Mouse (Mus musculus) ES-Bruce4 (cell line): ENCODE measurements at regions not wholly inside any gene's neighbourhood (a gene's known extent, or its start where the extent isn't known, plus 50 kb on each side); places are given as distances from the start of the nearest gene placed in this dataset.

Source experiments
- H3K27ac ChIP-seq: 2 replicates; pipeline ENCODE4 v1.5.1; 2012; ENCODE audit warnings: low read length, inconsistent platforms; ENCODE audit not compliant: insufficient read depth
- H3K27me3 ChIP-seq: 2 replicates; pipeline ENCODE4 v1.6.1; 2012; ENCODE audit warnings: mild to moderate bottlenecking, low read length, inconsistent platforms; ENCODE audit not compliant: control insufficient read depth, poor library complexity, insufficient read depth, severe bottlenecking
- H3K36me3 ChIP-seq: 2 replicates; pipeline ENCODE4 v1.6.1; 2012; ENCODE audit warnings: inconsistent platforms, mild to moderate bottlenecking, low read length, moderate library complexity; ENCODE audit not compliant: control insufficient read depth, poor library complexity, insufficient read depth, severe bottlenecking
- H3K4me1 ChIP-seq: one replicate; pipeline ENCODE4 v1.8.1; 2011; ENCODE audit warnings: low read length; ENCODE audit not compliant: control insufficient read depth, insufficient read depth
- H3K4me3 ChIP-seq: 2 replicates; pipeline ENCODE4 v1.5.1; 2011; ENCODE audit warnings: low read depth, mild to moderate bottlenecking, low read length
- H3K9ac ChIP-seq: 2 replicates; pipeline ENCODE4 v1.6.1; 2012; ENCODE audit warnings: low read depth, mild to moderate bottlenecking, inconsistent platforms; ENCODE audit not compliant: poor library complexity, severe bottlenecking
- H3K9me3 ChIP-seq: replicated peaks from 2 replicates; pipeline ENCODE4 v1.6.1; 2012; ENCODE audit warnings: mild to moderate bottlenecking, low read length, inconsistent platforms; ENCODE audit not compliant: control insufficient read depth, poor library complexity, insufficient read depth, severe bottlenecking
- CTCF ChIP-seq: IDR thresholded peaks from one replicate; pipeline ENCODE4 v1.8.1; 2011; ENCODE audit warnings: low read depth, low read length
- EP300 ChIP-seq: IDR thresholded peaks from 2 replicates; pipeline ENCODE4 v1.6.1; 2011; ENCODE audit warnings: low read depth, low read length; ENCODE audit not compliant: insufficient read depth
- POLR2A ChIP-seq: IDR thresholded peaks from one replicate; pipeline ENCODE4 v1.8.1; 2011; ENCODE audit warnings: low read length; ENCODE audit not compliant: insufficient read depth

GRCm38 (mm10) chr14:79873062-79873461, 102.0 kb upstream of the Pcdh8 start:
- no peaks in the 10 kb centered on the region for H3K36me3 ChIP-seq
- H3K4me1 ChIP-seq = no peaks in the 10 kb centered on the region
- no peaks in the 10 kb centered on the region for H3K9me3 ChIP-seq
- no peaks in the 10 kb centered on the region for H3K27me3 ChIP-seq
- no peak overlapping the region for H3K4me3 ChIP-seq
- no peak overlapping the region for H3K9ac ChIP-seq
- H3K27ac ChIP-seq = no peak overlapping the region
- TF ChIP-seq CTCF (no peak), POLR2A (no peak), EP300 (no peak)

- no peak overlapping the region for H3K4me3 ChIP-seq
- H3K4me1 ChIP-seq = no peaks in the 10 kb centered on the region
- TF ChIP-seq CTCF (no peak), EP300 (no peak), POLR2A (no peak)
- H3K9me3 ChIP-seq = no peaks in the 10 kb centered on the region
- no peak overlapping the region for H3K9ac ChIP-seq
- H3K27me3 ChIP-seq = no peaks in the 10 kb centered on the region
- H3K36me3 ChIP-seq = no peaks in the 10 kb centered on the region
- H3K27ac ChIP-seq = no peak overlapping the region
These were observed 101.3 kb upstream of the Pcdh8 start for GRCm38 (mm10) chr14:79872430-79872829.

- no peak for TF ChIP-seq EP300
- no peak for TF ChIP-seq CTCF
- TF ChIP-seq POLR2A = no peak
- no peak overlapping the region for H3K27ac ChIP-seq
- H3K36me3 ChIP-seq = no peaks in the 10 kb centered on the region
- 0 out of 2 replicates have a peak, but pooled peaks cover 4% of the 10 kb centered on the region for H3K9me3 ChIP-seq
- H3K4me3 ChIP-seq = no peak overlapping the region
- no peaks in the 10 kb centered on the region for H3K4me1 ChIP-seq
- no peaks in the 10 kb centered on the region for H3K27me3 ChIP-seq
- H3K9ac ChIP-seq = no peak overlapping the region
These were observed 98.2 kb upstream of the Pcdh8 start for GRCm38 (mm10) chr14:79869325-79869724.

- Histone ChIP-seq H3K9me3 (peaks cover 22% of the 10 kb centered on the region), H3K36me3 (no peaks in the 10 kb centered on the region), H3K9ac (no peak overlapping the region), H3K4me1 (no peaks in the 10 kb centered on the region), H3K27me3 (no peaks in the 10 kb centered on the region), H3K4me3 (no peak overlapping the region), H3K27ac (no peak overlapping the region)
- TF ChIP-seq CTCF (no peak), POLR2A (no peak), EP300 (no peak)
These were observed 85.1 kb upstream of the Pcdh8 start for GRCm38 (mm10) chr14:79856245-79856644.

GRCm38 (mm10) chr14:79854216-79854615, 83.1 kb upstream of the Pcdh8 start:
- Histone ChIP-seq H3K4me1 (no peaks in the 10 kb centered on the region), H3K4me3 (no peak overlapping the region), H3K36me3 (no peaks in the 10 kb centered on the region), H3K27me3 (no peaks in the 10 kb centered on the region), H3K9me3 (peaks cover 10% of the 10 kb centered on the region), H3K27ac (no peak overlapping the region), H3K9ac (no peak overlapping the region)
- TF ChIP-seq POLR2A (no peak), CTCF (no peak), EP300 (no peak)

GRCm38 (mm10) chr14:79852683-79853082, 81.6 kb upstream of the Pcdh8 start:
- TF ChIP-seq POLR2A (no peak), CTCF (no peak), EP300 (no peak)
- H3K27me3 ChIP-seq = no peaks in the 10 kb centered on the region

More at GRCm38 (mm10) chr14:79852683-79853082, 81.6 kb upstream of the Pcdh8 start:
- Histone ChIP-seq H3K4me1 (no peaks in the 10 kb centered on the region), H3K27ac (no peak overlapping the region), H3K36me3 (no peaks in the 10 kb centered on the region), H3K9me3 (no peaks in the 10 kb centered on the region), H3K9ac (no peak overlapping the region), H3K4me3 (no peak overlapping the region)
